Mouse (Mus musculus) stomach, embryonic 16.5 days (tissue): ENCODE results near the gene Ncoa3. TPM values are rescaled to one million over a fixed set of nuclear protein-coding genes. Genes with fewer than 3 reads are reported as not detected.
A peak's percentile ranks its signal among the peaks of the same experiment; 100 is the strongest.

Source experiments
- ATAC-seq: fragments of 200-750 bp; cut with Nextera tagmentation; 2 replicates; pipeline ENCODE4 v1.8.0; 2017; ENCODE audit warnings: moderate number of reproducible peaks, moderate TSS enrichment; ENCODE audit not compliant: insufficient read depth, low FRiP score
- H3K27ac ChIP-seq: fragments of 300-500 bp; sonication (generic); 2 replicates; pipeline ENCODE4 v1.5.1; 2014; ENCODE audit warnings: low read length
- H3K27me3 ChIP-seq: fragments of 300-500 bp; sonication (generic); 2 replicates; pipeline ENCODE4 v1.6.1; 2014; ENCODE audit warnings: low read length, control low read depth, mixed read lengths; ENCODE audit not compliant: control insufficient read depth, insufficient read depth
- H3K36me3 ChIP-seq: fragments of 300-500 bp; sonication (generic); 2 replicates; pipeline ENCODE4 v1.6.1; 2014; ENCODE audit warnings: low read length; ENCODE audit not compliant: control insufficient read depth, insufficient read depth
- H3K4me1 ChIP-seq: fragments of 300-500 bp; sonication (generic); 2 replicates; pipeline ENCODE4 v1.6.1; 2014; ENCODE audit warnings: low read length, control low read depth, mixed read lengths; ENCODE audit not compliant: control insufficient read depth, insufficient read depth
- H3K4me2 ChIP-seq: fragments of 300-500 bp; sonication (generic); 2 replicates; pipeline ENCODE4 v1.6.1; 2014; ENCODE audit warnings: low read depth, low read length, mixed read lengths
- H3K4me3 ChIP-seq: fragments of 300-500 bp; sonication (generic); replicated peaks from 2 replicates; pipeline ENCODE4 v1.5.1; 2014; ENCODE audit warnings: mild to moderate bottlenecking, low read length
- H3K9ac ChIP-seq: fragments of 300-500 bp; sonication (generic); 2 replicates; pipeline ENCODE4 v1.6.1; 2014; ENCODE audit warnings: low read length
- H3K9me3 ChIP-seq: fragments of 300-500 bp; sonication (generic); replicated peaks from 2 replicates; pipeline ENCODE4 v1.6.1; 2016; ENCODE audit warnings: low read length, control low read depth; ENCODE audit not compliant: control insufficient read depth
- WGBS: fragments of 180-500 bp; shearing (Covaris S2); extraction: QIAGEN DNeasy Blood & Tissue Kit; methylation state at CpG from one replicate; pipeline ENCODE4 v1.1.7; 2014; 5-methylcytosine and 5-hydroxymethylcytosine counted together
- polyA plus RNA-seq: library from polyadenylated mRNA; unstranded; fragments of >200 nt; fragmentation: Nextera tagmentation; extraction: Ambion mirVana; gene quantifications from 2 replicates; pipeline ENCODE4 v1.2.1, GENCODE M21; 2015

The Ncoa3 gene
- polyA plus RNA-seq, 1 experiment from 2014 or later, result 15.7 TPM

DNA sequence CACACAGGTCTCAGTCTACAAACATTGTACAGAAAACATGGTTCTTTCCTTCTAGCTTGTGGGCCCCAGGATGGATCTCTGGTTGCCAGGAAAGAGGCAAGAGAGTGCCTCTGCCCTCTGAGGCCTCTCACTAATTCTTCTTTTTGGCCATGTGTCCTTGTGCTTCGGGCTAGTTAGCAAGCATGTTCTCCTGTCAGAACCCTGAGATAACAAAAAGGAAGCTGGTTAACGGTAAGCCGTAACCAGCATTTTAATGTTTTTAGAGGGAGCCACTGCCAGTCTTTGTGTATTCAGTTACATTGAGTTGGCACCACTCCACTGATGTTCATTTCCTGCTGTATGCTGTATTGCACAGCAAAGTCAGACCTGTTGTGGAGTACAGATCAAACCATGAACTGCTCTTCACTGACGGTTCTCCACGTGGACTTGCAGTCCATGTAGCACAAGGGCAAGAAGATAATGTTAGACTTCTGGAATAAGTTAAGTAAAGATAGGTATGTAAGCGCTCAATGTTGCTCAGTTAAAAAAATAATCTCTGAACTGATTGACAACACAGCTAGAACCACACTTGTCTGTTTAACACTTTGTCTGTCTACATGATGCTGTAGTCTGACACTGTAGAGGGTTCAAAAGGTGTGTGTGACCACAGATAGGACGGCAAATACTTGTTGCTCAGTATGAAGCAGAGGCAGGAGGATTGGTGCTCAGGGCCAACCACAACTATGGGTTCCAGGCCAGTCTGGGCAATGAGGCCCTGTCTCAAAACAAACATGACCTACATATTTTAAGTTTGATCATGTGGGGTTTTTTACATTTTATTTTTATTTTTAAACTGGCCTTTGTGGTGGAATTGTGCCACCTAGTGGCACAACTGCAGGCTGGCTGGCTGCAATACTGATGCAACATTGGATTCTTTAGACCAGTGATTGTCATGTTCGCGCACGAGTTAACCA lies 53.4 kb downstream of the Ncoa3 start:
- H3K27me3 ChIP-seq, result no peaks in the 10 kb centered on the region
- no peaks in the 10 kb centered on the region for H3K9me3 ChIP-seq
- peaks cover 26% of the 10 kb centered on the region for H3K4me1 ChIP-seq
- WGBS, result 49% methylated on average over 10 of the region's 10 CpGs
- no peak overlapping the region for H3K4me2 ChIP-seq
- H3K9ac ChIP-seq, result no peak overlapping the region; the same call in 1 of the 2 replicates
- H3K4me3 ChIP-seq, result no peak overlapping the region
- no peak for ATAC-seq
- no peaks in the 10 kb centered on the region for H3K36me3 ChIP-seq
- H3K27ac ChIP-seq, result peak overlapping the region; percentile 48

GRCm38 (mm10) chr2:166047931-166048330 lies 55.5 kb downstream of the Ncoa3 start:
- peaks cover 19% of the 10 kb centered on the region for H3K4me1 ChIP-seq
- WGBS, result 93% methylated on average over 4 of the region's 4 CpGs
- no peak for ATAC-seq
- no peak overlapping the region for H3K4me2 ChIP-seq
- H3K36me3 ChIP-seq, result no peaks in the 10 kb centered on the region
- no peak overlapping the region for H3K4me3 ChIP-seq
- no peaks in the 10 kb centered on the region for H3K27me3 ChIP-seq
- H3K27ac ChIP-seq, result no peak overlapping the region
- H3K9me3 ChIP-seq, result no peaks in the 10 kb centered on the region
- H3K9ac ChIP-seq, result no peak overlapping the region

DNA sequence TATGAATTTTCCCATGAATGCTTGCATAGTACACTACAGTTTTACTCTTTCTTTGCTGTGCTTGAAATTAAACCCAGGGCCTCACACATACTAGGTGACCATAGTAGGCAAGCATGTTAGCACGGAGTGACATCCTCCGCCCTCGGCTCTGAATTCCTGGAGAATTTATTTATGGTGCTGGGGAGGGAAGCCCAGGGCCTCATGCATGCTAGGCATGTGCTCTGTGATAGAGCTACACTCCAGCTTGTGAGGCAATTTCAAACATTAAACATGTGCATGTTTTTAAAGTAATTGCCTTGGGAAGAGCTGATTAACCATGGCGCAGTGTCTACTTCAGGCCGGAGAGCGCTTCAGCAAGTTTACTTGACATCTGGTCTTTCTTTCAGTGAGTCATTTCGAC lies 56.4 kb downstream of the Ncoa3 start:
- ATAC-seq, result no peak
- 70% methylated on average over 7 of the region's 7 CpGs for WGBS

GRCm38 (mm10) chr2:166051421-166051820 lies 59.0 kb downstream of the Ncoa3 start:
- peaks cover 13% of the 10 kb centered on the region; the same call in 1 of the 2 replicates for H3K36me3 ChIP-seq
- no peak for ATAC-seq
- no peaks in the 10 kb centered on the region for H3K4me1 ChIP-seq
- no peaks in the 10 kb centered on the region for H3K27me3 ChIP-seq
- H3K4me3 ChIP-seq, result no peak overlapping the region
- no peak overlapping the region for H3K4me2 ChIP-seq
- no peak overlapping the region for H3K9ac ChIP-seq
- no peak overlapping the region for H3K27ac ChIP-seq
- 88% methylated on average over 17 of the region's 17 CpGs for WGBS
- H3K9me3 ChIP-seq, result no peaks in the 10 kb centered on the region

More for the DNA sequence above, 56.4 kb downstream of the Ncoa3 start:
- H3K9me3 ChIP-seq, result no peaks in the 10 kb centered on the region
- no peak overlapping the region for H3K9ac ChIP-seq
- no peak overlapping the region for H3K4me3 ChIP-seq
- no peaks in the 10 kb centered on the region for H3K27me3 ChIP-seq
- peaks cover 19% of the 10 kb centered on the region for H3K4me1 ChIP-seq
- H3K27ac ChIP-seq, result no peak overlapping the region
- H3K36me3 ChIP-seq, result no peaks in the 10 kb centered on the region
- H3K4me2 ChIP-seq, result no peak overlapping the region

DNA sequence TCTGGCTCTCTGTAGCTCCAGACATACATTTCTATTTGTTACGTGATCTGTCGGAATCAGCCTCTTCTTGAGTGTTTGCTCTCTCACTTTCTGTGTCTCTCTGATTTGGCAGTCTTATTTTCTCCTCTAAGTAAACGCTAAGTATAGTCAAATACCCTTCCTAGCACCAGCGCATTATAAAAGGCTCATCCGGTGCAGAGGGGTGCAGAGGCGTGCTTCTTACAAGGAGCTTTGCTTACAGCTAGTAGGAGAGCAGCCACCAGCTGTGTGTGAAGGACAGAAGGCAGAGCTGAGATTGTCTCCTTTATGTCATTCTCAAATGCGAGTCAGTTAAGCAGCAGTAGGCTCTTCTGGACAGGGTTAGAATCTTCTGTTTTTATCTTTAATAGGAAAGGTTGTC lies 59.5 kb downstream of the Ncoa3 start:
- Histone ChIP-seq H3K4me3 (no peak overlapping the region), H3K27me3 (no peaks in the 10 kb centered on the region), H3K27ac (no peak overlapping the region), H3K4me1 (no peaks in the 10 kb centered on the region), H3K9me3 (no peaks in the 10 kb centered on the region), H3K36me3 (peaks cover 13% of the 10 kb centered on the region; the same call in 1 of the 2 replicates), H3K4me2 (no peak overlapping the region), H3K9ac (no peak overlapping the region)
- WGBS, result 89% methylated on average over 7 of the region's 7 CpGs
- ATAC-seq, result no peak

- Histone ChIP-seq H3K36me3 (peaks cover 15% of the 10 kb centered on the region; the same call in 1 of the 2 replicates), H3K4me3 (no peak overlapping the region), H3K4me1 (no peaks in the 10 kb centered on the region), H3K27ac (no peak overlapping the region), H3K9ac (no peak overlapping the region), H3K9me3 (no peaks in the 10 kb centered on the region), H3K4me2 (no peak overlapping the region), H3K27me3 (no peaks in the 10 kb centered on the region)
- WGBS, result 92% methylated on average over 14 of the region's 14 CpGs
- ATAC-seq, result no peak
These were observed 61.6 kb downstream of the Ncoa3 start for GRCm38 (mm10) chr2:166054002-166054539.

GRCm38 (mm10) chr2:166059684-166060423 lies 67.4 kb downstream of the Ncoa3 start:
- Histone ChIP-seq H3K4me2 (no peak overlapping the region), H3K36me3 (peaks cover 14% of the 10 kb centered on the region; the same call in 1 of the 2 replicates)
- WGBS, result 74% methylated on average over 7 of the region's 7 CpGs

GRCm38 (mm10) chr2:166062008-166062407 lies 69.6 kb downstream of the Ncoa3 start:
- ATAC-seq, result peak; percentile 25
- Histone ChIP-seq H3K4me1 (no peaks in the 10 kb centered on the region), H3K36me3 (peaks cover 8% of the 10 kb centered on the region), H3K4me2 (no peak overlapping the region), H3K27me3 (no peaks in the 10 kb centered on the region), H3K9ac (no peak overlapping the region), H3K4me3 (no peak overlapping the region), H3K9me3 (no peaks in the 10 kb centered on the region), H3K27ac (peak overlapping the region; percentile 34)
- WGBS, result 51% methylated on average over 1 of the region's 1 CpGs

More at GRCm38 (mm10) chr2:166059684-166060423, 67.4 kb downstream of the Ncoa3 start:
- H3K27ac ChIP-seq, result no peak overlapping the region
- ATAC-seq, result no peak
- no peaks in the 10 kb centered on the region for H3K4me1 ChIP-seq
- no peak overlapping the region for H3K4me3 ChIP-seq
- no peak overlapping the region for H3K9ac ChIP-seq
- no peaks in the 10 kb centered on the region for H3K9me3 ChIP-seq
- no peaks in the 10 kb centered on the region for H3K27me3 ChIP-seq
